Mouse (Mus musculus) liver, postnatal 0 days (tissue): ENCODE data around the gene Apol9b.

ENCODE experiments used
- CTCF ChIP-seq: sonication (generic); IDR thresholded peaks from 2 replicates; pipeline ENCODE4 v1.5.1; 2016; ENCODE audit warnings: antibody characterized with exemption, low read depth
- EP300 ChIP-seq: IDR thresholded peaks from 2 replicates; pipeline ENCODE4 v1.6.1; 2016; ENCODE audit warnings: antibody characterized with exemption, low read depth, mild to moderate bottlenecking

- TF ChIP-seq CTCF (no peak), EP300 (no peak)
Observed at GRCm38 (mm10) chr15:77785807-77786206, 57.0 kb downstream of the Apol9b start.
